Mouse (Mus musculus) heart, embryonic 16.5 days (tissue): Measurements from ENCODE around the gene Bcar1. TPM values are rescaled to one million over a fixed set of nuclear protein-coding genes. Genes with fewer than 3 reads are reported as not detected.

Source experiments
- ATAC-seq: fragments of 200-750 bp; cut with Nextera tagmentation; replicated peaks from 2 replicates; pipeline ENCODE4 v1.8.0; 2017; ENCODE audit warnings: moderate number of reproducible peaks; ENCODE audit not compliant: insufficient read depth, low FRiP score; ENCODE audit errors: extremely low read depth
- H3K27ac ChIP-seq: fragments of 300-500 bp; sonication (generic); 2 replicates; pipeline ENCODE4 v1.5.1; 2014; ENCODE audit warnings: mild to moderate bottlenecking, low read length, control low read depth, moderate library complexity
- H3K27me3 ChIP-seq: fragments of 300-500 bp; sonication (generic); 2 replicates; pipeline ENCODE4 v1.6.1; 2014; ENCODE audit warnings: low read length, mixed read lengths; ENCODE audit not compliant: control insufficient read depth, insufficient read depth
- H3K36me3 ChIP-seq: fragments of 300-500 bp; sonication (generic); 2 replicates; pipeline ENCODE4 v1.6.1; 2014; ENCODE audit not compliant: control insufficient read depth, insufficient read depth
- H3K4me1 ChIP-seq: fragments of 300-500 bp; sonication (generic); 2 replicates; pipeline ENCODE4 v1.6.1; 2014; ENCODE audit warnings: low read length, mixed read lengths; ENCODE audit not compliant: control insufficient read depth, insufficient read depth
- H3K4me2 ChIP-seq: fragments of 300-500 bp; sonication (generic); 2 replicates; pipeline ENCODE4 v1.6.1; 2014; ENCODE audit warnings: low read depth, mild to moderate bottlenecking, control low read depth, low read length
- H3K4me3 ChIP-seq: fragments of 300-500 bp; sonication (generic); 2 replicates; pipeline ENCODE4 v1.5.1; 2014; ENCODE audit warnings: mild to moderate bottlenecking, control low read depth, low read length
- H3K9ac ChIP-seq: fragments of 300-500 bp; sonication (generic); 2 replicates; pipeline ENCODE4 v1.6.1; 2014; ENCODE audit warnings: low read length, control low read depth
- H3K9me3 ChIP-seq: fragments of 300-500 bp; sonication (generic); replicated peaks from 2 replicates; pipeline ENCODE4 v1.6.1; 2016; ENCODE audit warnings: low read length; ENCODE audit not compliant: control insufficient read depth
- WGBS: fragments of 180-500 bp; shearing (Covaris S2); extraction: QIAGEN DNeasy Blood & Tissue Kit; methylation state at CpG from one replicate; pipeline ENCODE4 v1.1.7; 2014; 5-methylcytosine and 5-hydroxymethylcytosine counted together
- polyA plus RNA-seq: library from polyadenylated mRNA; unstranded; fragments of >200 nt; fragmentation: Nextera tagmentation; extraction: Ambion mirVana; gene quantifications from 2 replicates; pipeline ENCODE4 v1.2.1, GENCODE M21; 2015

The Bcar1 gene
- polyA plus RNA-seq, 1 experiment from 2014 or later: 39.8 TPM

DNA sequence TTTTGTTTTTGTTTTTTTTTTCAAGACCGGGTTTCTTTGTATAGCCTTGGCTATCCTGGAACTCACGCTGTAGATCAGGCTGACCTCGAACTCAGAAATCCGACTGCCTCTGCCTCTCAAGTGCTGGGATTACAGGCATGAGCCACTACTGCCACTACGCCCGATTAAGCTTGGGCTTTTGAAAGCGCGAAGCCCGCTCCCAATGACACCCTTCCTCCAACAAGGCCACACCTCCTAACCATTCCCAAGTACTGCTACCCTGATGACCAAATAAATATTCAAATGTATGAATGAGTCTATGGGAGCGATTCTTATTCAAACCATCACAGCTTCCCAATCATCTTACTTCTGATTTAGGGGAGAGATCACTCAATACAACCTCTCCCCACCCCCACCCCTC, 46.0 kb downstream of the Bcar1 start:
- Histone ChIP-seq H3K27ac (no peak overlapping the region), H3K4me3 (no peak overlapping the region), H3K9ac (no peak overlapping the region), H3K9me3 (no peaks in the 10 kb centered on the region), H3K4me2 (no peak overlapping the region), H3K36me3 (no peaks in the 10 kb centered on the region), H3K27me3 (no peaks in the 10 kb centered on the region), H3K4me1 (no peaks in the 10 kb centered on the region; the same call in 1 of the 2 replicates)
- no peak for ATAC-seq
- WGBS: 74% methylated on average over 10 of the region's 10 CpGs

DNA sequence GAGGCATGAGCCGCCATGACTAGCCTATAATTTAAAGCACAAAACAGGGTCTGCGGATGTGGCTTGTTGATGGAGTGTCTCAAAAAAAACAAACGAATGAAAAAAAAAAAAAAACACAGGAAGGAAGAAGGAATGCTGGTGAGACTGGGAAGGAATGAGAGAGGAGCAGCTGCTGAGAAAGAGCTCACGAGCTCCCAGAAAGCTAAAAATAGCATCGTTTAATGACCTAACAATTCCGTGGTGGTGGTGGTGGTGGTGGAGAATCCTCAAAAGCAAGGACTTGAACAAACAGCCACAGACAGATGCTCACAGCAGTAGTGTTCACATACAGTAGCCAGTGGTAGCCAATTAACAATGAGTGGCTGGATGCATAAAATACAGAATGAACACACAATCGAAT, 48.2 kb downstream of the Bcar1 start:
- no peaks in the 10 kb centered on the region; the same call in 1 of the 2 replicates for H3K4me1 ChIP-seq
- no peak overlapping the region for H3K4me2 ChIP-seq
- ATAC-seq: no peak
- H3K4me3 ChIP-seq: no peak overlapping the region
- no peaks in the 10 kb centered on the region for H3K36me3 ChIP-seq
- WGBS: 39% methylated on average over 7 of the region's 7 CpGs
- no peak overlapping the region; the same call in 1 of the 2 replicates for H3K27ac ChIP-seq
- no peak overlapping the region for H3K9ac ChIP-seq
- no peaks in the 10 kb centered on the region for H3K27me3 ChIP-seq
- no peaks in the 10 kb centered on the region for H3K9me3 ChIP-seq

DNA sequence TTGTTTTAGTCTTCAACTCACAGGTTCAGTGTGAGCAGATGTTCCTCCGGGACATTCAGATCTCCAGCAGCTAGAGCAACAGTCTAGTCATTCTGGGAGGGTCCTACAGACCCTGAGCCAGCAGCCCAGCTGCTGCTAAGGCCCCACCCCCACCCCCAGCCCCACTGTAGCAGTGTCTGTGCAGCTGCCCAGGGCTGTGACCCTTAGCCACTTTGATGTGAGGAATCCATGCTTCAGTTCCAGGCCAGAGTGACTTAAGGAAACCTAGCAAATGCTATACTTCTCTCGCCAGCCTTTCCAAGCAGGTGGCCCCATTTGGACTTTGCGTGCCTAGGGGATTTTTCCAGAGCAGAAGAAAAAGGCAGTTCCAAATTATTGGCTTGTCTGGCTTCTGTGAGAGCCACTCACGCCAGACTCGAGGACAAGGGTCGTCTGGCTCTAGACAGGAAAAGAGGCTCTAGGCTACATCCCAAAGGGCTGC, 50.3 kb downstream of the Bcar1 start:
- H3K27me3 ChIP-seq: no peaks in the 10 kb centered on the region
- no peak overlapping the region for H3K4me3 ChIP-seq
- no peak overlapping the region for H3K27ac ChIP-seq
- 45% methylated on average over 6 of the region's 6 CpGs for WGBS
- no peak overlapping the region for H3K9ac ChIP-seq
- H3K36me3 ChIP-seq: no peaks in the 10 kb centered on the region
- no peaks in the 10 kb centered on the region for H3K9me3 ChIP-seq
- no peak overlapping the region for H3K4me2 ChIP-seq
- H3K4me1 ChIP-seq: no peaks in the 10 kb centered on the region; the same call in 1 of the 2 replicates
- no peak for ATAC-seq

DNA sequence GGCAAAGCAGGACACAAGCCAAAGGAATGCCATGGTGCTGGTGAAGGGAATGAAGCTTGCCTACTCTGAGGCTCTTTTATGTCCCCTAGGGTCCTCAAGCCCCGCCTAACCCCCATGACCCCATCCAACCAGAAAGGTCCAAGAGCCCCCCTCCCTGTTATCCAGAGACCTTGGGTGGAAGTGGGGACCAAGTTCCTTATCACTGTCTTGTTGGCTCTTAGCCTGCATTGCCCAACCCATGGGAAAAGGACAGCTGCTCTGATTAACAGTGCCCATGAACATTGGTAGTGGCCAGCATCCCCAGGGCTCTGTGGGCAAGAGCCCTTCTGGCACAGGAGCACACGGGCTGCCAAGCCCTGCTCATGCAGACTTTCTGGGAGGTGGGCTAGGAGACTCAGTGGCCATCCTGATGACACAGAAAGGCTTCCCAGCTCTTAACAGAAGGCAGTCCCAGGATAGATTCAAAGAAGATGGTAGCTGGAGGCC, 52.6 kb downstream of the Bcar1 start, which contains the start of gene Ctrb1:
TSS of gene Ctrb1 (minus strand) at position 51 of the 486 bp plus-strand sequence.
- Histone ChIP-seq H3K9me3 (no peaks in the 10 kb centered on the region), H3K36me3 (no peaks in the 10 kb centered on the region), H3K4me1 (no peaks in the 10 kb centered on the region; the same call in 1 of the 2 replicates), H3K4me2 (no peak within 1 kb of the TSS), H3K9ac (no peak within 1 kb of the TSS), H3K27ac (no peak within 1 kb of the TSS), H3K4me3 (no peak within 1 kb of the TSS), H3K27me3 (no peaks in the 10 kb centered on the region)
- no peak for ATAC-seq
- 68% methylated on average over 2 of the region's 2 CpGs for WGBS

DNA sequence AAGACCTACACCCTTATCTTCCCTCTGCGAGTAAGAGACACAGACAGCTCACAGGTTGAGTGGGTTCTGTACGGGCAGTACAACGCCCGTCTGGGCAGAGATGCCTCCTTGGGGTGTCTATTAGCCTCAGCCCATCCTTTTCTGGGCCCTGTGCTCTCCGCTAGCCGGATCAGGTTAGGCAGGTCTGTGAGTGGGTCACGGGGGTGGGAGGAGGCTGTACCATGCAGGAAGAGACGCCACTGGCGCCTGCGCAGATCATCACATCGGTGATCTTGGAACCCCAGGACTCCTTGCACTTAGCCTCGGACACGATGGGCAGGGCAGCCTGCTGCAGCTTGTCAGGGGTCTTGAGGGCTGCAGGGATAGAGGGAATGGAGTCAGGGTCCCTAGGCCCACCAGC, 56.7 kb downstream of the Bcar1 start:
- H3K36me3 ChIP-seq: no peaks in the 10 kb centered on the region
- no peak overlapping the region for H3K27ac ChIP-seq
- no peak for ATAC-seq
- no peaks in the 10 kb centered on the region for H3K27me3 ChIP-seq
- H3K4me2 ChIP-seq: no peak overlapping the region
- H3K9ac ChIP-seq: no peak overlapping the region
- 75% methylated on average over 13 of the region's 13 CpGs for whole genome bisulfite sequencing
- no peaks in the 10 kb centered on the region for H3K9me3 ChIP-seq
- H3K4me3 ChIP-seq: no peak overlapping the region
- no peaks in the 10 kb centered on the region for H3K4me1 ChIP-seq

DNA sequence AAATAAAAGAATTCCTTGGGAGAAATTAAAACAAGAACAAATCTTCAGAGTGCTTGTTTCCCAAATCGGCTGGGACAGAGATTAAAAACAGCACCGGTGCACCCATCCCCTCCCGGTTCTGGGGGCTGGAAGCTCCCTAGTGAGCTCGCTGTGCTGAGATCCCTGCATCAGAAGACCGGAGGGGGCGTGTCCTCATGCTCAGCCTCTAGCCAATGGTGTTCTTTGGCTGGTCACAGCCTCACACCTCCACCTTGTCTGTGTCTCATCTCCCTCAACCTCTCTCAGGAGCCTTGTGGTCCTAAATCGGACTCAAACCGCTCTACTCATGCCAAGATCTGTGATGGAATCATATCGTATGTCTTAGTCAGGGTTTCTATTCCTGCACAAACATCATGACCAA, 61.1 kb downstream of the Bcar1 start:
- no peaks in the 10 kb centered on the region for H3K4me1 ChIP-seq
- no peak overlapping the region for H3K4me3 ChIP-seq
- H3K36me3 ChIP-seq: no peaks in the 10 kb centered on the region
- no peak overlapping the region for H3K4me2 ChIP-seq
- H3K27ac ChIP-seq: no peak overlapping the region
- no peak for ATAC-seq
- no peaks in the 10 kb centered on the region for H3K27me3 ChIP-seq
- no peak overlapping the region for H3K9ac ChIP-seq
- 20% methylated on average over 9 of the region's 9 CpGs for WGBS
- no peaks in the 10 kb centered on the region for H3K9me3 ChIP-seq

DNA sequence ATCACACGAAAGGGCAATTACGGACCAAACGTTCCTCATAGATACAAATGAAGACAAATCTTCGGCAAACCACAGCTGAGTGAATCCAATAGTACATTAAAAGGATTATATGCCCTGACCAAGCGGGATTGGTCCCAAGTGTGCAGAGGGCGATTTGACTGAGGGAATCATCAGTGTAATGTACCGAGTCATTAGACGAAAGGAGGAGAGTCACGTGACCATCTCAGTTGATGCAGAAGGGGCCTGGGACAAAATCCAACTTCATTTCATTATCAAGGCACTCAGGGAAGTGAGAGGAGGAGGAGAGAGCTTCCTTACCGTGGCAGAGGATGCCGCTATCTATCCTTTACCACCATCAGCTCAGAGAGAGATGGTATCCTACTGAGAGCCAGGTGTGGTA, 62.5 kb downstream of the Bcar1 start:
- H3K9ac ChIP-seq: no peak overlapping the region
- H3K36me3 ChIP-seq: no peaks in the 10 kb centered on the region
- H3K27ac ChIP-seq: no peak overlapping the region
- WGBS: 65% methylated on average over 11 of the region's 11 CpGs
- no peaks in the 10 kb centered on the region for H3K4me1 ChIP-seq
- 0 out of 2 replicates have a peak, but pooled peaks cover 4% of the 10 kb centered on the region for H3K9me3 ChIP-seq
- no peak overlapping the region for H3K4me2 ChIP-seq
- H3K27me3 ChIP-seq: no peaks in the 10 kb centered on the region
- no peak overlapping the region for H3K4me3 ChIP-seq
- no peak for ATAC-seq

DNA sequence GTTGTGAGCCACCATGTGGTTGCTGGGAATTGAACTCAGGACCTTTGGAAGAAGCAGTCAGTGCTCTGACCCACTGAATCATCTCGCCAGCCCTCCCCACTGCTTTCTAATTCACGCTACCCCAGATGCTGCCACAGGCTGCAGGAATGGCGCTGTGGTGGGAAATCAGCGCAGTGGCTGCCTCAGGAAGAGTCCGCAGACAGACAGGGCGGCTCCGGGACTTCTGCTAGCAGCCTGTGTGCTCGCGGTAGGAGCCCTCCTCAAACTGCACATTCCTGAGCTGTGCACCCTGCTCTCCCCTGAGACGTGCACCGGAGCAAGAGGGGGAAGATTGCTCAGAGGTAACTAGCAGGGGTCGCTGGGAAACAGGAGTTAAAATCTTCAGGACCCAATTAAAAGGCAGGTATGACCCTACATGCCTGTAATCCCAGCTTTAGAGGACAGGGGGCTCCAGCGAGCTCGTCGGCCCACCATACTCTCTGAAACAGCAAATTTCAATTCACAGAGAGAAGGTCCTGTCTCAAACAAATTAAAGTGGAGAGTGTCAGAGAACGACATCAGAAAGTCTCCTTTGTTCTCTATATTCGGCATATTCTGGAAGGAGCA, 63.1 kb downstream of the Bcar1 start:
- no peaks in the 10 kb centered on the region for H3K36me3 ChIP-seq
- no peaks in the 10 kb centered on the region for H3K27me3 ChIP-seq
- no peak overlapping the region for H3K27ac ChIP-seq
- no peak overlapping the region for H3K4me2 ChIP-seq
- 31% methylated on average over 17 of the region's 17 CpGs for WGBS
- H3K4me1 ChIP-seq: no peaks in the 10 kb centered on the region
- no peak overlapping the region for H3K4me3 ChIP-seq
- ATAC-seq: no peak
- no peak overlapping the region for H3K9ac ChIP-seq
- H3K9me3 ChIP-seq: 0 out of 2 replicates have a peak, but pooled peaks cover 5% of the 10 kb centered on the region

DNA sequence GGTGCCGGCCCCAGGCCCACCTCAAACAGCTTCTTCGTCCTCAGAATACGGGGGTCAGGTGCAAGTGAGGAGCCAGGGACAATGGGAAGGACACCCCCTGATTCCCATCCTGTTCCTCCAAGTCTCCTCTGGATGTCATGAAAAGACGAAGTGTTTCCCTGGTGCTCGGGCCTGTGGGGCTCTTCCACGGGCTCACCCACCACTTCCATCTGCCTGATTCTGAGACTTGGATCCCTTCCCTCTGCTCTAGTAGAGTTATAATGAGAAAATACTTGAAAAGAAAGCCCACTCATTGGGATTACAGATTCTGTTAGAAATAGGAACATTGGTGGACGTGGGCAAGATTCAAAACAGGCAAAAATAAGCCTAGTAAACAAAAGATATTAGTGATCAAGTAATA, 64.8 kb downstream of the Bcar1 start:
- no peak overlapping the region for H3K27ac ChIP-seq
- no peaks in the 10 kb centered on the region for H3K36me3 ChIP-seq
- 91% methylated on average over 7 of the region's 7 CpGs for WGBS
- no peaks in the 10 kb centered on the region for H3K27me3 ChIP-seq
- 0 out of 2 replicates have a peak, but pooled peaks cover 5% of the 10 kb centered on the region for H3K9me3 ChIP-seq
- no peak overlapping the region for H3K4me2 ChIP-seq
- ATAC-seq: no peak
- H3K9ac ChIP-seq: no peak overlapping the region
- H3K4me1 ChIP-seq: no peaks in the 10 kb centered on the region
- H3K4me3 ChIP-seq: no peak overlapping the region
